Mouse (Mus musculus): ENCODE measurements around the gene Dusp6.
"Not testable (repeated sequence)": the region's sequence is repeated elsewhere in the genome, so short reads cannot be mapped to it uniquely, and the experiment has no call there.

Gene Dusp6

GRCm38 (mm10) chr10:99262867-99263379 lies at the start of gene Dusp6:
Gene Dusp6, plus strand, starts transcription at chr10:99263231.
- peak; percentile 81 to 83 for DNase-seq

DNA sequence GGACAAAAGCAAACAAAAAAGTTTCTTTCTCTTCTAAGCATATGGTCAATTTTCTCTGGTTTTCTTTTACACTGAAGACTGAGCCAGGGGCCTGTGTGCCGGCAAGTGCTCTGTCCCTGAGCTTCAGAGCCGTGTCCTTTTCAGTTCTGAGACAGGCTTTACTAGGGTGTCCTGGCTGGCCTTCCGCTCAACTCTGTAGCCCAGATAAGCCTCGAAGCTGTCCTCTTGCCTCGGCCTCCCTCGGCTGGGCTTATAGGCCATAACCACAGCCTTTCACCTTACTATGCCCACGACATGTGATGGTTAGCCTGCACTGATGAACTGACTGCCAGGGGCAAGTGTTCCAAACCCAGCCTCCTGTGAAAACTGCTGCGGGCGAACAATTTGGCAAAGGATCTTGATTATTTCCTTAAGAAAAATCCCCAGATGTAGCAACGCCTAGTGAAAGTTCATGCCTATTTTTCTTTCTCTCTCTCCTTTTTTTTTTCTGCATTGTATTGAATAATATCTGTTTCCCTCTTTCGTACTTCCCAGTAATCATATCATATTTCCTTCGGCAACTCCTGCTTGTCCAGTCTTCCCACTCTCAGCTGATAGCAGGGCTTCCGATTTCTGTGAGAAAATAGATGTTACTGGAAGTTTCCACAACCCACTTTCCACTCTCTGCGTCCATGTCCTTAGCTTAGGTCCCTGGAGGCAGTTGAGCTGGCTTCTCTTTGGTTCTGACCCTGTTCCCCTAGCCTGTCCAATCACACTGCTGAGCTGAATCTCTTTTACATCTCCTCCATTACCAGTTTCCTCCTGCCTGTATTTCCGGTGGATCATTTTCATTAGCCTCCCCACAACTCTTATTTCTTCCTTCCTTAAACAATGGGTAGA lies 48.4 kb upstream of the Dusp6 start:
- DNase-seq: no peak

DNA sequence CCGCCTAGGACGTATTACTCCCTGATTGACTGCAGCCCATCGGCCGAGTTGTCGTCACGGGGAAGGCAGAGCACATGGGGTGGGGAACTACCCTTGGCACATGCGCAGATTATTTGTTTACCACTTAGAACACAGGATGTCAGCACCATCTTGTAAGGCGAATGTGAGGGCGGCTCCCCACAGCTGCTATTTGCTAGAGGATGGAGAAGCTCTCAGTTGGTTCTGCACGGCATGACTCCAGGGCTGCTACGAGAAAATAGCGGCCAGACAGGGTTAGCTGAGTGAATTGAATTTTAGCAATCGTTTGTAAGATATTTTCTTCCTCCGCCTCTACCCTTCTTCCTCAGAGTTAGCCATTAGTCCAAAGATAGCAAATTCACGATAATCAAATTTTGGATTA lies 46.5 kb upstream of the Dusp6 start:
- DNase-seq: not testable (repeated sequence)

DNA sequence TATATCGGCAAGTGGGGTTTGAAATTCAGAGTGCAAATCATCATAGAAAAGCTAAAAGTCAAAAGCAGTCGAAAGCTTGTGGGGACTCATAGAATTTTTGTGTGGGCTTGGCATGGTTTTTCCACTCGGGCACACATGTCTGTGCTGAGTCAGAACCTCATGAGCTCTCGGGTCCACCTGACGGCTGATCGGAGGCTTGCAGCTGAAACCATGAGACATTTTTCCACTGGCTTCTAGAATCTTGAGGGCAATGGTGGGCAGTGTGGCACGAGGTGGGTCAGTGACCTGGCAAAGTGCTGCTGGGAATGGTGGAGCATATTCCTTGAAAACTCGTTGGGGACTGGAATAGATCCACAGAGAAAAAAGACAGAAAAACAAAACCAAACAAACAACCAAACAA lies 41.5 kb upstream of the Dusp6 start:
- DNase-seq: no peak

DNA sequence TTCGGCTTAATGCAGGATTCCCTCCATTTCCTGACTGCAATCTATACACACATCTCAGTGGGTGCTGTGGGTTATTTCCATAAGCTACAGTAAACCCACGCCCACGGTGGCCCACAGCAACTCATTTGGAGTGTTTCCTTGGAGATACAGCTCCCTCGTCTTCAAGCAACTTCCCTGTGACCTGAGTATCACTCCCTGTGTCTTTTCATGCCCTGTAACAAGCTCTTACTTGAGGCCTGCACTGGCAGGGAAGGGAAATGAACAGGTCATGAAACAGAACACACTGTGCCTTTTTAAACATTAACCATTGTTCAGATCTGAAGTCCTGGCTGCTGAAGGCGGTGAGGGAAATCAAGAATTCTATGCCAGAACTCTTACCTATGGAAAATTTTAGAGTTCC lies 40.3 kb upstream of the Dusp6 start:
- DNase-seq: no peak

DNA sequence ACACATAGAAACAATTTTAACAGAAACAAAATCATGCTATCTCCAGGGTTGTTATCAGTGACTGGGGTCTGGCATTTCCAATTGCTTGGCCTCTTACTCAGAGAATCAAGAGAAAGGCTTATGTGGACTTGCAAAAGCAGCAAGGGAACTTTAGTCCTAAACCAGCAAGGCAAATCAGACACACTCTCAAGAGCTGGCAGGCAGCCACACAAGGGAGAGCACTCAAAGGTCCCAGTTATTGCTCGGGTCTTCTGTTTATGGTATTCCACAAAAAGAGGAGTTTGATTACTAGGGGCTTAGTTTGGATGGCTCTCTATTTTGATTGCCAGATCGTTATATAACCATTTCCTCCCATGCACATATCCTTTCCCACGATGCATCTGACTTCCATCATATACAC lies 38.8 kb upstream of the Dusp6 start:
- no peak for DNase-seq

- no peak for DNase-seq
These were observed 36.2 kb upstream of the Dusp6 start for GRCm38 (mm10) chr10:99226782-99227181.

- DNase-seq: no peak
These were observed 34.8 kb upstream of the Dusp6 start for GRCm38 (mm10) chr10:99227968-99228864.

GRCm38 (mm10) chr10:99229031-99229684 lies 33.9 kb upstream of the Dusp6 start:
- no peak for DNase-seq

- no peak for DNase-seq
These were observed 30.4 kb upstream of the Dusp6 start for GRCm38 (mm10) chr10:99232518-99233227.

- no peak for DNase-seq
These were observed 28.7 kb upstream of the Dusp6 start for GRCm38 (mm10) chr10:99234336-99234735.

DNA sequence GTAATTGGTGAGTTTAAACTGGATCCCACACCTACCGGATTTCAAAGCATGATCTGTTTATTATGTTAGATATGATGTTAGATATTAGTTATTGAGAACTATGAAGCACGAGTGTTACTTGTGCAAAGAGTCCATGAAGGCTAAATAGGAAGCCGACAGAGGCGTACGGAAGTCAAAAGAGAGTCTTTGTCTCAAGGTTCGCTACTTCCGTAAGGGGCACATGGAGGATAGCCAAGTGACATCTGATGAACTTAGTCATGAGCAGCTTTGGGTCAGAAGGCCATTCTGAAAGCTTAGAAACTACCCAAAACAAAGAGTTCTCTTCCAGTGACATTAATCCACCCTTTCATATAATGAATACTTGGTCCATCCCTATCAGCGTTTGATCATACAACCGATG lies 27.9 kb upstream of the Dusp6 start:
- DNase-seq: no peak

DNA sequence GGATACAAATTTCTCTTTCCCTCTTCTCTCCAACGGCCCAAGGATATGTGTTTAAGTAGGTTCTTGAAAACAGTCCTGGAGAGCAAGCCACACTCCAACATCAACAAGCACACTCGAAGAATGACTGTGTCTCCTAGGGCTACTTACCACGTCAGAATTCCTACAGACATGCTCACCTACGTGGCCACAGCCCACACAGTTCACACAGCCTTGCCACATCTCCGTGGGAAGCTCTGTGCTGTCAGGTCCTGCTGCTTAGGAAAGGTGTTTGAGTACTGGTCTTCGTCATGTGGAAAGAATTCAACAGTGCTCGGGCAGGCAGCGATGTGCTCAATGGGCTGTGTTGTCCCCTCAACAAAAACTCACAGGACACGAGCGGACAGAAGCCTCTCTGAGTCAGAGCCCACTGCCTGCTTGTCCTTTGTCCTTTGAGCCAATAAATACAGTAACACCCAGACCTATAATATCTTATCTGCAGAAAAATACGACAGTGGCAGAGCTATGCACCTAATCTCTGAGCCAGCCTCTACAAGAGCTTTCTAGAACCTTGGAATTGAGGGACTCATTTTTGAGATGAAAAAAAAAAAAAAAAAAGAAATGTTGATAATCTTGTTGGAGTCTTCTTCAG lies 25.7 kb upstream of the Dusp6 start:
- DNase-seq: no peak

GRCm38 (mm10) chr10:99238537-99238936 lies 24.5 kb upstream of the Dusp6 start:
- DNase-seq: peak in 1 of 2 experiments; percentile 21

GRCm38 (mm10) chr10:99241284-99241828 lies 21.7 kb upstream of the Dusp6 start:
- no peak for DNase-seq

DNA sequence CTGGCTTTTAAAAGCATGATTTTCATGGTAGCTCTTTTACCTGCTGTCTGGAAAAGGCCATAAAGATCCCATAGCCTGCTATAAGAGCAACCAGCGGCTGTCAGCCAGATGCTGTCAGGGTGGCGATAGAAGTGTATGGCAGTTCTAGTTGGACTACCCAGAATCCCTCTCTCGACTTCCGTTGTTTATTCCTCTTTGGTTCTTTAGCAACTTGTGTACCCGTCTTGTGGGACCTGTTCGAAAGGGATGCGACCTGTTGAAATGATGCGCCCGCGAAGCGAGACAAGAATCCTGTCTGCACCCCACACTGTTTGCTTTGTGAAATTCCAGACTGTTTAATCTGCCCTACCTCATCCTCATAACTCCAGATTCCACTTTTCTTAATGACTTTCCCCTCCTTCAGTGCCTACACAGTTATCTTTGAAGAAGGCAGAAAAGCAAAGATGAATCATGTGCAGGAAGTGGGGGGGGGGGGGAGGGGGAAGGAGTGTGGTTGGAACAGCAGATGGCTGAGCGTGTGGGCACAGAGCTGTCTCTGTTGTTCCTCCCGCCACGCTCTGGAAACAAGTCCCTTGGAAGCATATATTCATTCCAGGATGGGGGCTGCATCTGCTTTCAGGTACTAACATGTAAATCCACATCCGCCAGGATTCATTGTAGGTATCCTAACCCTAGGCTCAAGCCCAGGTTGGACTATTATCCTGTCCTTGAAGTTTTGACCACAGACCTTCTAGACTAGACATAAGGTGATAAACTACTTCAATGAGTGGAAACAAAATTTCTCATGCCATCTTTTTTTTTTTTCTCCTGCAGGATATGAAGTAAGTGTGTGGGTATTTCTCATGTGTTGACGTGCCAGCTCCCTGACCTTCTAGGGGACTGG lies 21.0 kb upstream of the Dusp6 start:
- peak; percentile 22 to 33 for DNase-seq

GRCm38 (mm10) chr10:99242721-99243120 lies 20.3 kb upstream of the Dusp6 start:
- no peak for DNase-seq

- no peak for DNase-seq
These were observed 19.0 kb upstream of the Dusp6 start for GRCm38 (mm10) chr10:99243907-99244489.

DNA sequence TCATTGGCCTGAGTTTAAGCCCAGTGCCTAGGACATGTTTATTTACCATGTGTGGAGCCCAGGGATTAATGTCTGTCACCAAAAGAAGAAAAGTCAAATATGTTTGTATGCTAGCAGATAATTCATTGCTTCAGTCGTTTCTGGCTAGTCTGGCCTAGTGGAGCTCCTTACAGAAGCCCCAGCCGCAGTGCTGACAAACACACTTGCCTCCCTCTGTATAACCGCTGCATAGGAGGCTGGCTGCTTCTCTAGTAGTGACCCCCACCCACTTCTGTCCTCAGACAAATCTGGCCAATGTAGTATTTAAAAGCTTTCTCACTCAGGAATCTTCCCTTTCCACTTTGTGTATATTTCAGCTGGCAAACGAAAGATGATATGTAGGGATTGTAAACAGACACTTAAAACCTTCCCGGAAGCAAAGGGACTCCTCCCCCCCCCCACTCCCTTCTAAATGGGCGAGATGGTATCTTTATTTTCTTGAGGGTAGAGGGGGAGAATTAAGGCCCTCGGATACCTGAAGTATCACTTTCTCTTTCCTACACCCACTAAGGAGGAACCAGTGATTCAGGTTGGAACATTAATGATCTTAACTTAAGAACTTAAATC lies 18.3 kb upstream of the Dusp6 start:
- DNase-seq: no peak

All from cerebellum, postnatal 36 days (tissue).